Mouse (Mus musculus) bone marrow macrophage, adult 2 months (primary cell): ENCODE data around the gene Zfp119a. TPM values are rescaled to one million over a fixed set of nuclear protein-coding genes. Genes with fewer than 3 reads are reported as not detected.

Source experiments
- H3K27ac ChIP-seq: 2 replicates; pipeline ENCODE4 v1.5.1; 2012; ENCODE audit warnings: low read depth, low read length; ENCODE audit not compliant: insufficient read depth
- H3K4me1 ChIP-seq: 2 replicates; pipeline ENCODE4 v1.6.1; 2012; ENCODE audit warnings: low read length; ENCODE audit not compliant: control insufficient read depth, insufficient read depth
- H3K4me3 ChIP-seq: 2 replicates; pipeline ENCODE4 v1.5.1; 2012; ENCODE audit warnings: mild to moderate bottlenecking, low read length, moderate library complexity; ENCODE audit not compliant: insufficient read depth
- CTCF ChIP-seq: IDR thresholded peaks from 2 replicates; pipeline ENCODE4 v1.5.1; 2012; ENCODE audit warnings: low read depth, mild to moderate bottlenecking, low read length, moderate library complexity
- POLR2A ChIP-seq: IDR thresholded peaks from 2 replicates; pipeline ENCODE4 v1.6.1; 2012; ENCODE audit warnings: mild to moderate bottlenecking, low read depth, low read length, borderline replicate concordance
- polyA plus RNA-seq: library from polyadenylated mRNA; stranded (reverse); fragments of >200 nt; gene quantifications from 2 replicates; pipeline ENCODE4 v1.2.4, GENCODE M21; 2012; ENCODE audit not compliant: missing spikeins, insufficient read depth, insufficient read length

Gene Zfp119a
- polyA plus RNA-seq, 1 experiment = 4.2 TPM

DNA sequence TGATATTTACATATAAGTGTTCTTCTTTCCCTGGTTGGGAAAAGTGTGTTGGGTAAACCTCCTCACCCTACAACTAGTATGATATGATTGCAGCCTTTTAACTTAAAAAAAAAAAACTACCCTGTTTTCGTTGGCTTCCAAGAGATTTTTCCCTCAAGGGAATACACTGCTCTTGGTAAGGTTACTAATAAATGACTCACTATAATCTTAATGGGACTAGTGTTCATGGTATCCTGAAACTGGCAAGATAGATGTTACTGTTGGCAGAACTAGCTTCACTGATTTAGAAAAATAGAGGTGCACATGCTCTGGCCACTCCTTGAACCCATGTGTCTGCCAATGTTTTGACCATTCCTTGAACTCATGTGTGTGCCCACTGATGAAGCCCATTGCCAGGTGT, 57.2 kb downstream of the Zfp119a start:
- TF ChIP-seq CTCF (no peak), POLR2A (no peak)
- no peaks in the 10 kb centered on the region for H3K4me1 ChIP-seq
- no peak overlapping the region for H3K4me3 ChIP-seq
- H3K27ac ChIP-seq = no peak overlapping the region

DNA sequence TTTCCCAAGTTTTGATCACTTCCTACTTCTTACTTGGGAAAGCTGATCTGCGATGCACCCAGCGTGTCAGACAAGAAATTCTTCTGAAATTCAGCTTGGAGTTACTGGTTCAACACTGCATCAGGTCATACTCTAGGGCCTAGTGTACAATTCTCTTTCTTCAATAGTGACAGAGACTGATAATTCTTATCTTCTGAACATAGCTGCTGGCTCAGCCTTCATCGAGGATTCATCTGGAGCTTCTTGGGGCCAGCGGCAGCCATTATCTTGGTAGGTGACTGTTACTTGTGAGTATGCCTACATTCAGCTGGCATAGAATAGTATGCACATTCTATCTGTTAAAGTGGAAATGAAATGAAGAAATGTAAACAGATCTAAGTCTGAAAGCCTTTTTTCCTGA, 61.9 kb downstream of the Zfp119a start:
- Histone ChIP-seq H3K27ac (no peak overlapping the region), H3K4me3 (no peak overlapping the region), H3K4me1 (no peaks in the 10 kb centered on the region)
- TF ChIP-seq CTCF (no peak), POLR2A (no peak)

Other genes with a start within 250 kb of the Zfp119a start
- 71.8 and 78.7 TPM in 2 replicates for gene Pot1b, start 166.3 kb downstream of the Zfp119a start, polyA plus RNA-seq
- gene Adgre4, start 128.9 kb downstream of the Zfp119a start, polyA plus RNA-seq = 20.0 and 22.8 TPM in 2 replicates
- 8.7 and 11.8 TPM in 2 replicates for gene Zfp959, start 13.2 kb upstream of the Zfp119a start, polyA plus RNA-seq
- 5.7 and 7.9 TPM in 2 replicates for gene Zfp119b, start 70.6 kb upstream of the Zfp119a start, polyA plus RNA-seq
- gene Ebi3, start 73.7 kb upstream of the Zfp119a start, polyA plus RNA-seq = 190 and 214 TPM in 2 replicates
- 10.9 and 15.3 TPM in 2 replicates for gene Yju2, start 80.2 kb upstream of the Zfp119a start, polyA plus RNA-seq
- gene Shd, start 91.5 kb upstream of the Zfp119a start, polyA plus RNA-seq = not detected in 2 replicates
- not detected in 2 replicates for gene Fsd1, start 107.6 kb upstream of the Zfp119a start, polyA plus RNA-seq
- 0.98 and 1.5 TPM in 2 replicates for gene Stap2, start 126.7 kb upstream of the Zfp119a start, polyA plus RNA-seq
- 41.5 and 52.8 TPM in 2 replicates for gene Mpnd, start 126.8 kb upstream of the Zfp119a start, polyA plus RNA-seq
- 98.2 and 99.0 TPM in 2 replicates for gene Sh3gl1, start 157.7 kb upstream of the Zfp119a start, polyA plus RNA-seq
- 11.5 and 14.1 TPM in 2 replicates for gene Chaf1a, start 161.5 kb upstream of the Zfp119a start, polyA plus RNA-seq
- 55.7 and 67.6 TPM in 2 replicates for gene Ubxn6, start 196.1 kb upstream of the Zfp119a start, polyA plus RNA-seq
- gene Hdgfl2, start 200.7 kb upstream of the Zfp119a start, polyA plus RNA-seq = 33.0 and 41.1 TPM in 2 replicates
- gene Plin4, start 230.9 kb upstream of the Zfp119a start, polyA plus RNA-seq = 0.16 TPM in 1 of 2 replicates, not detected in the other
- gene Plin5, start 238.7 kb upstream of the Zfp119a start, polyA plus RNA-seq = not detected in 2 replicates
- gene Lrg1, start 243.1 kb upstream of the Zfp119a start, polyA plus RNA-seq = not detected in 2 replicates